Mouse (Mus musculus): ENCODE measurements around the gene Cir1. TPM values are rescaled to one million over a fixed set of nuclear protein-coding genes. Genes with fewer than 3 reads are reported as not detected.

The Cir1 gene
- 16.5 and 20.6 TPM in 2 replicates for polyA plus RNA-seq (2015; fragmentation: Nextera tagmentation; extraction: Ambion mirVana)

DNA sequence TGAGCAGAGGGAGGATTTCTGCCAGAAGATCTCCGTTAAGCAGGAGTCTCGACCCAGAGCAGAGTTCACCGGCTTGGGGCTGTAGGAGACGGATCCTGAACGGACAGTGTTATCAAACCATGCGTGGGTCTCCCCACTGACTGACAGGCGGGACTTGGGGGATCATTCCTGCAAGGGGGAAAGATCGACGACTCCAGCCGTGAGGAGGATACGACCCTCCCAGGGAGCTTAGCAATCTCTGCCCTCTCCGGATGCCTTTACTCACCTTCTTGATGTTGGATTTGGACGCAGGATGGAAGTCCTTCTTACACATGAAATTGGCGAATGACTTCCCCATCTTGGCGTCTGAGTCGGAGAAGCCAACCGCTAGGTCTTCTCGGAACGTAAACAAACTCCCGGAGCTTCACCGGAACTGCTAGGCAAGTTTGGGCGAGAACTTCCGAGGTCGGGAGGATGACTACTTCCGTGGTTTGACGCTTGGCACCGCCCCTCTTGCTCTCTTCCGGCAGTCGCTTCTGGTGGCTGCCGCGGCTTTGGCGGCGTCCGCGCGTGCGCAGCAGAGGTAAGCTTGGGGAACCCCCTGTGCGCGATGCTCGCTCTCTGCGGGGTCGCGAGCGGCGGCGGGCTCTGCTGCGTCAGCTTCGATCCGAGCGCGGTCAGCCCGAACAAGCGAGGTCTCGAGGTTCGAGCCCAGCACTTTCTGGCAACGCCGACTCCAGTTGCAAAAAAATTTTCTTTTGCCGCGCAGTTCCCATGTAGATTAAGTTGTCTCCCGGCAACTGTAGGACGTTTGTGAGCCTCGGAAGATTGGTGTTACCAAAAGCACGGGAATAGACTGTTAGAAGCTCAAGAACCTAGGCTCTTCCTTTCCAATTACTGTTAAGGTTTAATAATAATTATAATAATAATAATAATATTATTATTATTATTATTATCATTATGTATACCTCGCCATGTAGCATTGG is at the start of gene Cir1, which contains the start of gene Scrn3:
Gene Cir1 (minus strand): TSS at position 550 of the 965 bp plus-strand sequence.
Gene Scrn3 (plus strand): TSS at position 450 of the 965 bp plus-strand sequence.
- Histone ChIP-seq H3K9me3 (no peaks in the 10 kb centered on the region), H3K4me1 (replicated peaks) (peaks cover 7% of the 10 kb centered on the region; the same call in 1 of the 2 replicates), H3K27ac (peak within 1 kb of the TSS; percentile 83), H3K27me3 (replicated peaks) (no peaks in the 10 kb centered on the region), H3K9ac (peak within 1 kb of the TSS; percentile 60), H3K4me2 (replicated peaks) (peak within 1 kb of the TSS; percentile 75), H3K4me3 (replicated peaks) (peak within 1 kb of the TSS; percentile 82), H3K36me3 (peaks cover 10% of the 10 kb centered on the region)
- ATAC-seq = peak; percentile 97
- WGBS = under 1% methylated on average over 64 of the region's 64 CpGs

DNA sequence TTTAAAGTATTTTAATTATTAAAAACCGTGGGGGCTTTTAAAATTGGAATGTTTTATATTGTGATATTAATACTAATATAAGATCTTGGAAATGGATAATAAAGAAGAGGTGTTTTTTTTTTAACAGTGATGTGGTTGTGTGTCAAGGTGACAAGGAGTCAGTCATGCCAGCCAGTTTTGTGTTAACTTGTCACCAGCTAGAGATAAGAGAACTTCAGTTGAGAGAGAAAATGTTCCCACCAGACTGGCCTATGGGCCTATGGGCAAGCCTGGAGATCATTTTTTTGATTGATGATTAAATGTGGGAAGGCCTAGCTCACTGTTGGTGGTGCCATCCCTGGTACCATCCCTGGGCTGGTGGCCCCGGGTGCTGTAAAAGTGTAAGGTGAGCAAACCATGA is 48.0 kb upstream of the Cir1 start:
- Histone ChIP-seq H3K9me3 (no peaks in the 10 kb centered on the region), H3K27ac (no peak overlapping the region), H3K27me3 (replicated peaks) (no peaks in the 10 kb centered on the region), H3K4me3 (replicated peaks) (no peak overlapping the region), H3K4me2 (replicated peaks) (no peak overlapping the region), H3K36me3 (no peaks in the 10 kb centered on the region), H3K9ac (no peak overlapping the region), H3K4me1 (replicated peaks) (no peaks in the 10 kb centered on the region)
- 82% methylated on average over 2 of the region's 2 CpGs for WGBS
- no peak for ATAC-seq

DNA sequence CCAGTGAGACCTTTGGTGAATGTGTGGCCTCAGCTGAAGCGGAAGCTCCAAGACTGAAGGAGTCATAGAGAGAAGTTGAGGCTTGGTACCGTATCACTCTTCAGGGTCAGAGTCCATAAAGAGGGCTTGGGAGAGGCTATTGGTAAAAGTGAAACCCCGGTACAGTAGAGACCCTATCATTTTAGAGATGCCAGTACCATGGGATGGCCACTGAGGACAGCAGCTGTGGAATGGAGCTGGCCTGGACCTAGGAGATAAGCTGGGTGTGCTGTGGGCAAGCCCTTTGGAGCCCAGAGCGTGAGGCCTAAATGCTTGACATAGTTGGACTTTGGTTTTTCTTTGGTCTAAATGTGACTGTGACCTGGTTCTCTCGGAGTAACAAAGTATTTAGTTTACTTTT is 47.4 kb upstream of the Cir1 start:
- H3K27me3 ChIP-seq (replicated peaks) = no peaks in the 10 kb centered on the region
- H3K36me3 ChIP-seq = no peaks in the 10 kb centered on the region
- H3K4me2 ChIP-seq (replicated peaks) = no peak overlapping the region
- H3K4me1 ChIP-seq (replicated peaks) = no peaks in the 10 kb centered on the region
- H3K27ac ChIP-seq = no peak overlapping the region
- WGBS = 87% methylated on average over 5 of the region's 5 CpGs
- peak; percentile 71; the same call in 1 of the 2 replicates for ATAC-seq
- H3K9me3 ChIP-seq = no peaks in the 10 kb centered on the region
- H3K9ac ChIP-seq = no peak overlapping the region
- H3K4me3 ChIP-seq (replicated peaks) = no peak overlapping the region

DNA sequence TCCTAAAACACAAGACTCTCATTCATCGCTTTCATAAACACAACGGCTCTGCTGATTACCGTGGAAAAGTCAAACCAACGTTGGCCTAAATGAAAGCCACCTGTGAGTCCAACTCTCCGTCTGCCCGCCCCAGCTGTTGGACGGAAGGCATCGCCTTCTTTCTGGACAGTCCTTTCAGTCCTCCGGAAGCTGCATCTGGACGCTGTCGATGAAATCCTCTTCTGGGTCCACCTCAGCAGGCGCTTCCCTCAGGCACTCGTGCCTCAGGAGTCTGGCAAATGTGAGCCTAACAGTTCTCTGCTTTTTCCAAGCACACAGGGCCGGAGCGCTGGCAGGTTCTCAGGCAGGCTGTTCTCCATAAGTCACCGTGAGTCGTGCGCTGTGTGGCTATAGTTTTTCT is 44.5 kb upstream of the Cir1 start:
- Histone ChIP-seq H3K4me1 (replicated peaks) (no peaks in the 10 kb centered on the region), H3K9ac (no peak overlapping the region), H3K4me2 (replicated peaks) (peak overlapping the region; percentile 28; the same call in 1 of the 2 replicates), H3K27me3 (replicated peaks) (no peaks in the 10 kb centered on the region), H3K27ac (no peak overlapping the region), H3K4me3 (replicated peaks) (no peak overlapping the region), H3K9me3 (no peaks in the 10 kb centered on the region), H3K36me3 (no peaks in the 10 kb centered on the region)
- ATAC-seq = no peak
- 48% methylated on average over 18 of the region's 18 CpGs for WGBS

DNA sequence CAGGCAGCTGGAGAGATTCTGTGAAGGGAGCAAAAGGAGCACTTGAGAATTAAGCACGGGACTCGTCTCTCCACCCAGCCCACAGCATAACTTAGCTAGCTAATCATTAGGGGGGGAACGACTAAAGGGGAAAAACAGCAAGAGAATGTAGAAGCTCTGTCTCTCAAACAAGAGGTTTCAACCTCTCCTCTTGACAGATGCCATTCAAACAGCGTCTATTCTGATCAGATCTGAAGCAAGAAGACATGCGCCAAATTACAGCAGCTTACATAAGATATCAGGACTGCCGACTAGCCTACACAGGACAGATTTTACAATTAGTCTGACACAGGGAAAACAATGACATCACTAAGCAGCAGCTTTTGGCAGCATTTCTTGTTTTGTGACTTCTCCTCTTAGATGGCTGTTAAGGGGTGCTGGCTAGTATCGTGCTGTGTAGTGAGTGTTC is 39.5 kb upstream of the Cir1 start:
- Histone ChIP-seq H3K36me3 (no peaks in the 10 kb centered on the region), H3K27me3 (replicated peaks) (no peaks in the 10 kb centered on the region), H3K9ac (no peak overlapping the region), H3K4me3 (replicated peaks) (no peak overlapping the region), H3K27ac (no peak overlapping the region), H3K4me1 (replicated peaks) (no peaks in the 10 kb centered on the region), H3K9me3 (no peaks in the 10 kb centered on the region), H3K4me2 (replicated peaks) (peak overlapping the region; percentile 27; the same call in 1 of the 2 replicates)
- no peak for ATAC-seq
- 37% methylated on average over 7 of the region's 7 CpGs for WGBS

DNA sequence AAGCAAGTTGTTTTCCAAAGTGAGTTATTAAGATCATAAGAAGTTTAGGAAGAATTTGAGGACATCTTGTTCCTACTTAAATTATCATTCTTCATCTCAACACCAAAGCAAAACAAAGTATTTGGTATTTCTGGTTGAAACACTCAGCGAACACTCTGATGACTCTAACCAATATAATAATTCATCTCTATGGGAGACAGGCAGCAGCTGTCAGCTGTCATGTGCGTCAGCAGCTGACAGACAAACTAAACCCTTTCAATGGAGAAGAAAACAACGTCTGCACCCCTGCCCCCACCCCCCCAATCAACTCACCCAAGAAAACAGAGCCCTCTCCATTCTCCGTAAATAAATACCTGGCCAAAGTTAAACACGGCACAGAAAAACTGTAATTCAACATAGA is 39.0 kb upstream of the Cir1 start:
- ATAC-seq = no peak
- 37% methylated on average over 5 of the region's 5 CpGs for WGBS
- Histone ChIP-seq H3K4me2 (replicated peaks) (peak overlapping the region; percentile 27; the same call in 1 of the 2 replicates), H3K4me3 (replicated peaks) (no peak overlapping the region), H3K4me1 (replicated peaks) (no peaks in the 10 kb centered on the region), H3K36me3 (no peaks in the 10 kb centered on the region), H3K27ac (no peak overlapping the region), H3K27me3 (replicated peaks) (no peaks in the 10 kb centered on the region), H3K9ac (no peak overlapping the region), H3K9me3 (no peaks in the 10 kb centered on the region)

DNA sequence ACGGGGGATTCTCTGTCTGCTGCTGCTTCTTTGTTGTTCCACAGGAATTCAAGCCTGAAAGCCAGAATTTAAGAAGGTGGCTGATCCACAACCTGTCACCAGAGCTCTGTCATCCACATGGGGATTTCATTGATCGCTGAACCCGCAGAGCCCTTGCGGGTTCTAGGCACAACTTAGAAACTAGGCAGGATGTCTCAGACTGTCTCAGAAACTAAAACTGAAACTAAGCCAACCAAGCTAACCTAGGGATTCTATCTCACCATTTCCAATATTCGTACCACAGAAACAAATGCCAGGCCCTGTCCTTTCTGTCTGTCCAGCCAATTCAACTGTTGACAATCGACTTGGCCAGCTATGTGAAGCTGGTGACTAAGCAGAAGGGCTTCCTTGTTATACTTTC is 35.7 kb upstream of the Cir1 start:
- Histone ChIP-seq H3K4me2 (replicated peaks) (no peak overlapping the region), H3K4me3 (replicated peaks) (no peak overlapping the region), H3K27me3 (replicated peaks) (no peaks in the 10 kb centered on the region), H3K27ac (no peak overlapping the region), H3K36me3 (no peaks in the 10 kb centered on the region), H3K9ac (no peak overlapping the region), H3K9me3 (no peaks in the 10 kb centered on the region), H3K4me1 (replicated peaks) (no peaks in the 10 kb centered on the region)
- WGBS = 84% methylated on average over 6 of the region's 6 CpGs
- ATAC-seq = no peak

DNA sequence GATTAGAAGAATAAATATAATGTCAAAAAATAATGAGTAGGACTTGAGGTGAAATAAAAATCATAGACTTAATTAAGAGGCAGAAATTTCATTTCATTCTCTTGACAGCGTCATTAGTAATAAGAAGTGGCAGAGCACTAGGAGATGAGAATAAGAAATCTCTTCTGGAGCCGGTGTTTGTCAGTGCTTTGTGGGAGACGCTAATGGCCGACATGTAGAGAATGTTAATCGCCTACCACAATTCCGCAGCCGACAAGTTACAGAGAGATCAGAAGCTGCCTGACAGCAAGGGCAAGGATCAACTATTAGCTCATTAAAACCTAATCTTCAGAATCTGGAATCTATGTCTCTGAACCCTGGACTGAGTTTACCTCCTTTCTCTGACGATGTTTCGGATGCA is 35.3 kb upstream of the Cir1 start:
- no peak for ATAC-seq
- Histone ChIP-seq H3K27ac (no peak overlapping the region), H3K27me3 (replicated peaks) (no peaks in the 10 kb centered on the region), H3K4me3 (replicated peaks) (no peak overlapping the region), H3K4me2 (replicated peaks) (no peak overlapping the region), H3K9ac (no peak overlapping the region), H3K9me3 (no peaks in the 10 kb centered on the region), H3K36me3 (no peaks in the 10 kb centered on the region), H3K4me1 (replicated peaks) (no peaks in the 10 kb centered on the region)
- WGBS = 84% methylated on average over 9 of the region's 9 CpGs

DNA sequence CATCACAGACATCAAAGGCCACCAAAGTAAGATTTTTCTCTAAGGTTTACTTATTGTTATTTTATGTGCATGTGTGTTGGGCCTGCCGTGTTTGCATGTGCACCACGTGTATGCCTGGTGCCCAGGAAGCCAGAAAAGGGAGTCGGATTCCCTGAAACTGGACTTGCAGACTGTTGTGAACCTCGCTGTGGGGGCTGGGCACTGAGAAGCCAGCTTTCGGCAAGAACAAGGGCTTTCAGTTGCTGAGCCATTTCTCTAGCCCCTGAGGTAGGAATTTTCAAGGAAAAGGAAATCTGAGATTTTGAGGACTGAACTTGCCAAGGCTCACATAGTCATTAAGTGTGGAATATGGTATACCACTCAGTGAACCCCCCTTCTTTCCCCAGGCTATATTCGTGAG is 34.6 kb upstream of the Cir1 start:
- WGBS = 63% methylated on average over 6 of the region's 6 CpGs
- no peak overlapping the region for H3K4me3 ChIP-seq (replicated peaks)

DNA sequence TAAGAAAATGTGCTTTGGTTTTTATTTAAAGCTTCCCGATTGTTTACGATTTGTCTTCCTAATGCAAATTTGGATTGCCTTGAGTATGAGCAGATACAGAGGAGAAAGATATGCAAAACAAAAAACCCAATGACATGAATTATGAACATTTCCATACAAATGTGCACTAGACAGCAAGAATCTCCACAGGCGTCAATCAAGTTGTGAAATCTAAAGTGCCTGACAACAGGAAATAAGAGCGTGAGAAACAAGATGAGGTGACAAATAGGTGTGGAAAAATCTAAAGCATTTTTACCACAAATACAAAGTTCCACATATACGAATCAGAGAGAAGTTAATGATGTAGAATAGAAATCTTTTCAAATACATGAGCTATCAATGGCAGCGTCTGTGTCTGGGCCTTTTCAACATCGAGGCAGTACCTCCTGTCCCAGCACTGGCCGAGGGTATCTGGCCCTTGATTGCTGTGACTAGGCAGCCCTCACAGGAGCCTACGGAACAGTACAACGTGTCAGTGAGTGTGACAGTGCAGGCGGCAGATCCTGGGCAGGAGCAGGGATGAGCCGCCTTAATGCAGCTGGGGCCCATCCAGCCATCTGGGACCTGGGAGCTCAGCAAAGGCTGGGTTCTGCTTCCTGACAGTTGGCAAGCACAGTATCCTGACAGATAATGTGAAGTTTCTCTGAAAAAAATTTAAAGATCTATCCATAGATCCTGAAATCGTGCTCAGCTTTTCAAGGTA is 34.0 kb upstream of the Cir1 start:
- Histone ChIP-seq H3K9ac (no peak overlapping the region), H3K9me3 (no peaks in the 10 kb centered on the region), H3K27me3 (replicated peaks) (no peaks in the 10 kb centered on the region), H3K4me2 (replicated peaks) (no peak overlapping the region), H3K36me3 (no peaks in the 10 kb centered on the region), H3K4me1 (replicated peaks) (no peaks in the 10 kb centered on the region), H3K27ac (no peak overlapping the region), H3K4me3 (replicated peaks) (no peak overlapping the region)
- WGBS = 58% methylated on average over 13 of the region's 13 CpGs
- ATAC-seq = no peak

More for the DNA sequence above, 34.6 kb upstream of the Cir1 start:
- no peak overlapping the region for H3K9ac ChIP-seq
- H3K9me3 ChIP-seq = no peaks in the 10 kb centered on the region
- no peaks in the 10 kb centered on the region for H3K36me3 ChIP-seq
- H3K4me1 ChIP-seq (replicated peaks) = no peaks in the 10 kb centered on the region
- H3K27ac ChIP-seq = no peak overlapping the region
- H3K4me2 ChIP-seq (replicated peaks) = no peak overlapping the region
- H3K27me3 ChIP-seq (replicated peaks) = no peaks in the 10 kb centered on the region
- ATAC-seq = no peak

DNA sequence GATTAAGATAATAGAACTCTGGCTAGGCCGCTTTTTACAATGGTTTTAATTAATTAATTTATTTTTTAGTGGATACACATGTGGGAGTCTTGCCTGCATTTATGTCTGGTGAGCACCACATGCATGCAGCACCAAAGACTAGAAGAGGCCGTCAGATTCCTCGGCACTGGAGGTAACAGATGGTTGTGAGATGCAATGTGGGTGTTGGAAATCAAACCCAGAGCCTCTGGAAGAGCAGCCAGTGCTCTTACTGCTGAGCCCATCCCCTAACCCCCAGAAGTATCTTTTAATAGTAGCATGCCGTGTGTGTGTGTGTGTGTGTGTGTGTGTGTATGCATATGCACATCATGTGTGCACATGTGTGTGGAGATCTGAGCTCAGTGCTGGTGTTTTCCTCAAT is 32.7 kb upstream of the Cir1 start:
- no peak for ATAC-seq
- 89% methylated on average over 4 of the region's 4 CpGs for WGBS
- no peak overlapping the region for H3K27ac ChIP-seq

DNA sequence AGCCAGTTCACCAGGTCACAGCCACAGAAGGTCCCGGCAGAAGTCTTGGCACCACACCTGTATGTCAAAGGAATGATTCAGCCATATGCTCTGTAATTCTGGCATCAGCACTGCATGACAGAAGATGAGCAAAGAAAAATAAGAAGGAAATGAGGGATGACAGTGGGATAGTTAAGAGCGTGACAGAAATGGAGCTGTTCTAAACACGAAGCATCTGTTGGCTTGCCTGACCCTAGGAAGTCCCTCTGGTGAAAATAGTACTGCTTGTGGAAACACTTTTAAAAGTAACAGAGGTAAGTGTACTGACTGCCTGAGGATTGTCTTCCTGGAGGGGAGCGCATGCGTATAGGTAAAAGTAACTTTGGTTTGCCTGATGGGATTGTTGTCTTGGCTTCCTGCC is 31.2 kb upstream of the Cir1 start:
- no peak overlapping the region for H3K4me3 ChIP-seq (replicated peaks)
- no peaks in the 10 kb centered on the region for H3K4me1 ChIP-seq (replicated peaks)
- no peaks in the 10 kb centered on the region for H3K36me3 ChIP-seq
- H3K27me3 ChIP-seq (replicated peaks) = no peaks in the 10 kb centered on the region
- no peak overlapping the region for H3K9ac ChIP-seq
- no peak overlapping the region for H3K4me2 ChIP-seq (replicated peaks)
- ATAC-seq = no peak
- 92% methylated on average over 5 of the region's 5 CpGs for WGBS
- H3K9me3 ChIP-seq = no peaks in the 10 kb centered on the region
- no peak overlapping the region for H3K27ac ChIP-seq

More for the DNA sequence above, 32.7 kb upstream of the Cir1 start:
- Histone ChIP-seq H3K9ac (no peak overlapping the region), H3K36me3 (no peaks in the 10 kb centered on the region), H3K4me1 (replicated peaks) (no peaks in the 10 kb centered on the region), H3K4me2 (replicated peaks) (no peak overlapping the region), H3K4me3 (replicated peaks) (no peak overlapping the region), H3K27me3 (replicated peaks) (no peaks in the 10 kb centered on the region), H3K9me3 (no peaks in the 10 kb centered on the region)

Measured in intestine, embryonic 15.5 days (tissue).